Mouse (Mus musculus) liver, embryonic 14.5 days (tissue): ENCODE results near the gene Hist1h1a. TPM values are rescaled to one million over a fixed set of nuclear protein-coding genes. Genes with fewer than 3 reads are reported as not detected.

ENCODE experiments used
- ATAC-seq: fragments of 200-750 bp; cut with Nextera tagmentation; 2 replicates; pipeline ENCODE4 v1.8.0; 2017; ENCODE audit warnings: moderate number of reproducible peaks, mild to moderate bottlenecking, moderate library complexity; ENCODE audit not compliant: insufficient read depth
- DNase-seq, 3 experiments: peaks; one replicate each; pipeline ENCODE4 v3.0.0-alpha.2; 2012 to 2013; ENCODE audit warnings: low read depth in 3 of 3, low spot score in 3 of 3
- H3K27ac ChIP-seq: fragments of 300-500 bp; sonication (generic); 2 replicates; pipeline ENCODE4 v1.5.1; 2014; ENCODE audit warnings: moderate library complexity, mild to moderate bottlenecking, control low read depth, inconsistent platforms
- H3K27me3 ChIP-seq: fragments of 300-500 bp; sonication (generic); 2 replicates; pipeline ENCODE4 v1.6.1; 2014; ENCODE audit warnings: mild to moderate bottlenecking, low read length, moderate library complexity; ENCODE audit not compliant: control insufficient read depth, insufficient read depth
- H3K36me3 ChIP-seq: fragments of 300-500 bp; sonication (generic); replicated peaks from 2 replicates; pipeline ENCODE4 v1.6.1; 2014; ENCODE audit warnings: low read depth; ENCODE audit not compliant: control insufficient read depth, insufficient read depth
- H3K4me1 ChIP-seq, 2 experiments: fragments of 200-500 bp in 1 of 2; fragments of 300-500 bp in 1 of 2; sonication (generic) in 1 of 2; replicated peaks; 2 replicates each; pipeline ENCODE4 v1.6.1; 2012 to 2014; ENCODE audit warnings: antibody characterized with exemption in 1 of 2, inconsistent platforms in 1 of 2, low read length in 1 of 2; ENCODE audit not compliant: control insufficient read depth in 2 of 2, insufficient read depth in 2 of 2
- H3K4me2 ChIP-seq: fragments of 300-500 bp; sonication (generic); 2 replicates; pipeline ENCODE4 v1.6.1; 2014; ENCODE audit warnings: low read depth, mild to moderate bottlenecking, control low read depth, moderate library complexity
- H3K4me3 ChIP-seq, 2 experiments: fragments of 200-500 bp in 1 of 2; fragments of 300-500 bp in 1 of 2; sonication (generic) in 1 of 2; 2 replicates each; pipeline ENCODE4 v1.5.1; 2012 to 2014; ENCODE audit warnings: low read depth in 2 of 2, low read length in 2 of 2, mild to moderate bottlenecking in 2 of 2, control low read depth in 1 of 2, inconsistent platforms in 1 of 2, moderate library complexity in 1 of 2; ENCODE audit not compliant: insufficient read depth in 1 of 2
- H3K9ac ChIP-seq: fragments of 300-500 bp; sonication (generic); replicated peaks from 2 replicates; pipeline ENCODE4 v1.6.1; 2014; ENCODE audit warnings: mild to moderate bottlenecking, control low read depth, moderate library complexity
- H3K9me3 ChIP-seq: fragments of 300-500 bp; sonication (generic); 2 replicates; pipeline ENCODE4 v1.6.1; 2016; ENCODE audit warnings: low read length, mixed read lengths; ENCODE audit not compliant: control insufficient read depth
- CTCF ChIP-seq: IDR thresholded peaks from 2 replicates; pipeline ENCODE4 v1.5.1; 2016; ENCODE audit warnings: antibody characterized with exemption, low read depth, control low read depth
- EP300 ChIP-seq: IDR thresholded peaks from 2 replicates; pipeline ENCODE4 v1.6.1; 2016; ENCODE audit warnings: antibody characterized with exemption, low read depth
- WGBS: fragments of 180-500 bp; shearing (Covaris S2); extraction: QIAGEN DNeasy Blood & Tissue Kit; methylation state at CpG from one replicate; pipeline ENCODE4 v1.1.7; 2014; ENCODE audit not compliant: insufficient replicate concordance; 5-methylcytosine and 5-hydroxymethylcytosine counted together
- polyA plus RNA-seq, 2 experiments: library from polyadenylated mRNA; depleted of rRNA in 1 of 2; stranded (reverse) in 1 of 2; unstranded in 1 of 2; fragments of >200 nt; fragmentation: Nextera tagmentation in 1 of 2; extraction: Ambion mirVana in 1 of 2; gene quantifications; 2 replicates each; pipeline versions ENCODE4 v1.2.1 to v1.2.3; 2012 to 2014

Gene Hist1h1a
- polyA plus RNA-seq, 2 experiments: 6.3 to 11.9 TPM

DNA sequence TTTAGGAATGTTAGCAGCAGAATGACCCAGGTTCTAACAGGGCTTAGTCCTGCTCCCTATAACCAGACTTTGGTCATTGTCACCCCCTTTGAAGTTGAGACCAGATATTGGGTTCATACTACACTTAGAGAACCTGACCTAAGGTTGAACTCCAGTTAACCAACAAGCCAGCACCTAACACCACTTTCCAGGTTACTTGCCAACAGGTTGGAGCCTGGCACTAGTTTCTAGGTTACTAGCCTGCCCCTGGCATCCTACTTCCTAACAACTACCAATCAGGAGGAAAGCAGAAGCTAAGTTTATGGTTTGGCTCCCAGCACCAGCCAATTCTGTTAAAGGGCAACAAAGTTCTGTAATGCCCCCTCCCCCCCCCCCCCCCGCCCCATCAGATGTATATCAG lies 38.3 kb upstream of the Hist1h1a start:
- H3K27ac ChIP-seq: no peak overlapping the region
- no peaks in the 10 kb centered on the region for H3K9me3 ChIP-seq
- H3K36me3 ChIP-seq: no peaks in the 10 kb centered on the region
- no peak overlapping the region for H3K9ac ChIP-seq
- TF ChIP-seq CTCF: no peak
- TF ChIP-seq EP300: no peak
- DNase-seq (no peak), ATAC-seq (no peak)
- peaks cover 15 to 33% of the 10 kb centered on the region in 2 experiments for H3K4me1 ChIP-seq
- H3K4me3 ChIP-seq: no peak overlapping the region
- H3K4me2 ChIP-seq: no peak overlapping the region
- 33% methylated on average over 1 of the region's 1 CpGs for WGBS
- H3K27me3 ChIP-seq: no peaks in the 10 kb centered on the region

DNA sequence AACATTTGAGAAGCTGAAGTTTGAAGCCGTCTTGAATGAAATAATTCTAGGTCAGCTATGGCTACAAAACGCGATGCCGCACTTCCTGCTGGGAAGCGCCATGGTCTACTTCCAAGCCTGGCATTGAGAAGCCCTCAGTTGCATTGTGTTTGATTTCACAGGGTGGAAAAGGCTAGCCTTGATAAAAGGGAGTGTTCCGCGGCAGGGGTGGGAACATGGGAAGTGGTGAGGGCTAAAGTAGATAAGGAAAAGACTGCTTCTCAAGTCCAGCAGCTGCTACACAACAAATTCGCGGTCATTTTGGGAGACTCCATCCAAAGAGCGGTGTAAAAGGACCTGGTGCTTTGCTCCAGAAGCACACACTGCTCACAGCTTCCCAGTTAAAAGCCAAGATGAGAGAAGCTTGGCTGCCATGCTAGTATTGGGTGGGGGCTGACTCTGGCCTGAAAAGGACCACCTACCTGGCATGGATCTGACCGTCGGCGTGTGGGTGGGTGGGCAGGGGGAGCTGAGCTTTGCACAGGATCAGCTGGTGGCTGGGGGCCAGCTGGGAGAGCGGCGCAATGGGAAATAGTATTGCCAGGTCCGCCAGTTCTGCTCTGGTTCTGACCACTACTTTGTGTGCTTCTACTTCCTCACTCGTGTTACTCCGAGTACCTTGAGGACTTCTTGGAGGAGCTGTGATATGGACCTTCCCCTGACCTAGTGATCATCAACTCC lies 34.8 kb upstream of the Hist1h1a start:
- WGBS: 41% methylated on average over 18 of the region's 18 CpGs
- Histone ChIP-seq H3K36me3 (no peaks in the 10 kb centered on the region), H3K9me3 (no peaks in the 10 kb centered on the region), H3K9ac (no peak overlapping the region; the same call in 1 of the 2 replicates), H3K4me1 (peaks cover 17 to 32% of the 10 kb centered on the region in 2 experiments), H3K4me3 (no peak overlapping the region), H3K27me3 (no peaks in the 10 kb centered on the region), H3K27ac (no peak overlapping the region), H3K4me2 (peak overlapping the region; percentile 11; the same call in 1 of the 2 replicates)
- ATAC-seq (no peak), DNase-seq (no peak)
- TF ChIP-seq EP300 (no peak), CTCF (no peak)

DNA sequence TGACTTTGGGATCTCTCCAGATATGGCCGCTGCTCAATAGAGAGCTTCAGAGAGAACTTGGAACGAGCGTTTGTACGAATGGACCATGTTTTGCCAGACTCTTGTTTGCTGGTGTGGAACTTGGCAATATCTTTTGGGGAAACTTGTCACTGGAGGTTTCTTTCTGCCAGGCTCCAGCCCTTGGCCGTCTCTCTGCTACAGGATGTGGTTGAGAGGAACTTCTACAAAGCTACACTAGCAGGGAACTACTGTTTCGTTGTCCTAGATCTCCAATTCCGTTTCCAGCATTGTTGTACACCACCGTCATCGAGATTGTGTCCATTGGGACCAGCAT lies 34.3 kb upstream of the Hist1h1a start:
- Histone ChIP-seq H3K9me3 (no peaks in the 10 kb centered on the region), H3K4me2 (no peak overlapping the region), H3K4me1 (peaks cover 15 to 27% of the 10 kb centered on the region in 2 experiments), H3K9ac (0 out of 2 replicates have a peak overlapping the region, but pooled peaks have one; percentile 33), H3K36me3 (no peaks in the 10 kb centered on the region), H3K4me3 (no peak overlapping the region), H3K27me3 (no peaks in the 10 kb centered on the region), H3K27ac (no peak overlapping the region)
- ATAC-seq: no peak
- WGBS: 47% methylated on average over 9 of the region's 9 CpGs
- no peak for TF ChIP-seq EP300
- TF ChIP-seq CTCF: no peak
- no peak for DNase-seq

DNA sequence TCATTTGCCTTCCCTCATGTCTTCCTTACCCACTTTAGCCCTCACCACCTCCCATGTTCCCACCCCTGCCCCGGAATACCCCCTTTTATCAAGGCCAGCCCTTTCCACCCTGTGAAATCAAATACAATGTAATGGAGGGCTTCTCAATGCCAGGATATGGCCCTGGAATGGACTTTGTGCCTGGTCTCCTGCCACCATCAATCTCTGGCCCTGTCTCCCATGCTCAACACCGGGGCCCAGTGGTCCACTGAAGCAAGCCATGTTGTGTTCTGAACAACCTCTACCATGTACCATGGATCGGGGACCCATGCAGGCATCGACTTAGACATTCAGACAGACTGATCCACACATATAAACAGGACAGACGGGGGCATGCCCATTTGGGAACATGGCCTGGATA lies 33.8 kb upstream of the Hist1h1a start:
- ATAC-seq: no peak
- no peak for TF ChIP-seq EP300
- TF ChIP-seq CTCF: no peak

DNA sequence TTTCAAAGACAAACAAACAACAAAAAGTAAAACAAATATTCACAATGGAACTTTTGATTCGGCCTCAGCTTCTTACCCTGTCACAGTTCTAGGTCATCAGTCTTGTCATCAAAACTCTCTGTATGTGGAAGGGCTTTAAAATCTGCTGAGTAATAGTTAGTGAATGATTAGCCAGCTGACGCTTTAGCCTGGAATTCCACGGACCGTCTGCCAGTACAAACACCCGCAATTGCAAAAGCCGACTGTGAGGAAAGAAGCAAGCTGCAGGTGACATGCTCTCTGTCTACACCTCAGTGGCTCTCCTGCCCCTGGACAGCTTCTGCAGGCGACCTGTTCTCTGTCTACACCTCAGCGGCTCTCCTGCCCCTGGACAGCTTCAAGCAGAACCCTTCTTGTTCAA lies 33.0 kb upstream of the Hist1h1a start:
- no peak for DNase-seq
- Histone ChIP-seq H3K27ac (no peak overlapping the region), H3K27me3 (no peaks in the 10 kb centered on the region)

More for the DNA sequence above, 33.8 kb upstream of the Hist1h1a start:
- Histone ChIP-seq H3K9me3 (no peaks in the 10 kb centered on the region), H3K27me3 (no peaks in the 10 kb centered on the region), H3K4me3 (no peak overlapping the region), H3K4me2 (no peak overlapping the region), H3K27ac (no peak overlapping the region), H3K9ac (0 out of 2 replicates have a peak overlapping the region, but pooled peaks have one; percentile 33), H3K36me3 (no peaks in the 10 kb centered on the region), H3K4me1 (peaks cover 13 to 22% of the 10 kb centered on the region in 2 experiments)
- no peak for DNase-seq
- 80% methylated on average over 5 of the region's 5 CpGs for WGBS

More for the DNA sequence above, 33.0 kb upstream of the Hist1h1a start:
- TF ChIP-seq EP300 (no peak), CTCF (no peak)
- H3K4me2 ChIP-seq: no peak overlapping the region
- WGBS: 45% methylated on average over 8 of the region's 8 CpGs
- no peak overlapping the region for H3K9ac ChIP-seq
- peak; percentile 52 for ATAC-seq
- H3K9me3 ChIP-seq: no peaks in the 10 kb centered on the region
- peaks cover 11 to 18% of the 10 kb centered on the region in 2 experiments for H3K4me1 ChIP-seq
- H3K4me3 ChIP-seq: no peak overlapping the region
- H3K36me3 ChIP-seq: no peaks in the 10 kb centered on the region
